Mouse (Mus musculus) heart, embryonic 12.5 days (tissue): Measurements from ENCODE around the gene Tmem127. TPM values are rescaled to one million over a fixed set of nuclear protein-coding genes. Genes with fewer than 3 reads are reported as not detected.

Experiments used
- ATAC-seq: fragments of 200-750 bp; cut with Nextera tagmentation; 2 replicates; pipeline ENCODE4 v1.8.0; 2017; ENCODE audit warnings: moderate TSS enrichment, moderate library complexity; ENCODE audit not compliant: insufficient number of reproducible peaks, low FRiP score
- H3K27ac ChIP-seq: fragments of 300-500 bp; sonication (generic); 2 replicates; pipeline ENCODE4 v1.5.1; 2016; ENCODE audit warnings: mild to moderate bottlenecking, moderate library complexity; ENCODE audit not compliant: poor library complexity, severe bottlenecking
- H3K27me3 ChIP-seq: fragments of 300-500 bp; sonication (generic); replicated peaks from 2 replicates; pipeline ENCODE4 v1.6.1; 2016; ENCODE audit warnings: mild to moderate bottlenecking, moderate library complexity
- H3K36me3 ChIP-seq: fragments of 300-500 bp; sonication (generic); 2 replicates; pipeline ENCODE4 v1.6.1; 2016; ENCODE audit warnings: mild to moderate bottlenecking, moderate library complexity
- H3K4me1 ChIP-seq: fragments of 300-500 bp; sonication (generic); replicated peaks from 2 replicates; pipeline ENCODE4 v1.6.1; 2016; ENCODE audit warnings: mild to moderate bottlenecking
- H3K4me2 ChIP-seq: fragments of 300-500 bp; sonication (generic); 2 replicates; pipeline ENCODE4 v1.6.1; 2016; ENCODE audit warnings: mild to moderate bottlenecking, moderate library complexity
- H3K4me3 ChIP-seq: fragments of 300-500 bp; sonication (generic); 2 replicates; pipeline ENCODE4 v1.5.1; 2016; ENCODE audit warnings: mild to moderate bottlenecking
- H3K9ac ChIP-seq: fragments of 300-500 bp; sonication (generic); 2 replicates; pipeline ENCODE4 v1.6.1; 2016; ENCODE audit warnings: mild to moderate bottlenecking, moderate library complexity
- H3K9me3 ChIP-seq: fragments of 300-500 bp; sonication (generic); replicated peaks from 2 replicates; pipeline ENCODE4 v1.6.1; 2016; ENCODE audit warnings: mild to moderate bottlenecking, moderate library complexity
- WGBS: fragments of 180-500 bp; shearing (Covaris S2); methylation state at CpG from one replicate; pipeline ENCODE4 v1.1.7; 2016; 5-methylcytosine and 5-hydroxymethylcytosine counted together
- polyA plus RNA-seq: library from polyadenylated mRNA; unstranded; fragments of >200 nt; fragmentation: Nextera tagmentation; extraction: Ambion mirVana; gene quantifications from 2 replicates; pipeline ENCODE4 v1.2.1, GENCODE M21; 2016

The Tmem127 gene
- polyA plus RNA-seq, 1 experiment from 2014 or later, result 24.7 TPM

DNA sequence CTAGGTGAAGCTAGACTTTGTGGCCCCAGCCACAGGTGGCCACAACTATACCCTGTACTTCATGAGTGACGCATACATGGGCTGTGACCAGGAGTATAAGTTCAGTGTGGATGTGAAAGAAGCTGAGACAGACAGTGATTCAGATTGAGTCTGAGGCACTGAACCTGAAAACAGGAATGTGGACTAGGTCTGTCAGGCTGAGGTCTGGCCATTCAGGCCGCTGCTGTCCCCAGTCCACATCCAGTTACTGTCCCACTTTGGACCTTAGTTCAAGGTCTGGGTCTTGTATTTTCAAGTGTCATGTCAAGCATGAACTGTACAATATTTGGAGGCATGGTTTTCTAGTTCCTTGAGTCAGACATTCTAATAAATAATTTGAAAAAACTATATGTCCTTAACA, 7.6 kb upstream of the Tmem127 start:
- 93% methylated on average over 2 of the region's 2 CpGs for WGBS
- H3K27ac ChIP-seq, result no peak overlapping the region
- no peak overlapping the region for H3K9ac ChIP-seq
- H3K4me3 ChIP-seq, result no peak overlapping the region
- no peaks in the 10 kb centered on the region for H3K9me3 ChIP-seq
- H3K27me3 ChIP-seq, result no peaks in the 10 kb centered on the region
- H3K4me2 ChIP-seq, result no peak overlapping the region
- ATAC-seq, result no peak
- H3K4me1 ChIP-seq, result peaks cover 4% of the 10 kb centered on the region; the same call in 1 of the 2 replicates
- peaks cover 86% of the 10 kb centered on the region for H3K36me3 ChIP-seq

DNA sequence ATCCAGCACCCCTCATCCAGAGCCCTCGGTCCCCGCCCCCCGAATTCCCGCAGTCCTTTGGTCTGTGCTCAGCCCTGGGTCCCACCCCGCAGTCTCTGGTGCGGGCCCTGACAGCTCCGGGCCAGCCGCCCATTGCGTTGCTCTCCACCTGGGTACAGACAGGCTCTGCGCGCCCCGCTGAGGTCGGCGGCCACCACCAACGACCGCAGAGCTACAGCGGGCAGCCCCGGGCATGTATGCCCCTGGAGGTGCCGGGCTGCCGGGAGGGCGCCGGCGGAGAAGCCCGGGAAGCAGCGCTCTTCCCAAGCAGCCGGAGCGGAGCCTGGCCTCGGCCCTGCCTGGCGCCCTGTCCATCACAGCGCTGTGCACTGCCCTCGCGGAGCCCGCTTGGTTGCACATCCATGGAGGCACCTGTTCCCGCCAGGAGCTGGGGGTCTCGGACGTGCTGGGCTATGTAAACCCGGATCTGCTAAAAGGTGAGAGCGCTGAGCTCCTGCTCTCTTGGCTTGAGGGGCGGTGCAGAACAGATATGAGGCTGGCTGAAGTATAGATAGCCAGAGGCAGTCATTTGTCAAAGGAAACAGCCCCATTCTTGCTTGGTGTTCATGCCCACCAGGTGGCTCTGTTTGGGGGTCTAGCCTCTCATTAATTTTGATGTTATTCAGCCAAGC, 761 bp downstream of the Tmem127 start:
- peak; percentile 58 for ATAC-seq
- WGBS, result 1% methylated on average over 39 of the region's 39 CpGs
- H3K4me1 ChIP-seq, result peaks cover 47% of the 10 kb centered on the region
- H3K27me3 ChIP-seq, result no peaks in the 10 kb centered on the region
- no peaks in the 10 kb centered on the region for H3K9me3 ChIP-seq
- peaks cover 33% of the 10 kb centered on the region for H3K36me3 ChIP-seq
- H3K27ac ChIP-seq, result peak overlapping the region; percentile 69
- H3K4me2 ChIP-seq, result peak overlapping the region; percentile 99
- peak overlapping the region; percentile 91 for H3K9ac ChIP-seq
- peak overlapping the region; percentile 75 for H3K4me3 ChIP-seq

DNA sequence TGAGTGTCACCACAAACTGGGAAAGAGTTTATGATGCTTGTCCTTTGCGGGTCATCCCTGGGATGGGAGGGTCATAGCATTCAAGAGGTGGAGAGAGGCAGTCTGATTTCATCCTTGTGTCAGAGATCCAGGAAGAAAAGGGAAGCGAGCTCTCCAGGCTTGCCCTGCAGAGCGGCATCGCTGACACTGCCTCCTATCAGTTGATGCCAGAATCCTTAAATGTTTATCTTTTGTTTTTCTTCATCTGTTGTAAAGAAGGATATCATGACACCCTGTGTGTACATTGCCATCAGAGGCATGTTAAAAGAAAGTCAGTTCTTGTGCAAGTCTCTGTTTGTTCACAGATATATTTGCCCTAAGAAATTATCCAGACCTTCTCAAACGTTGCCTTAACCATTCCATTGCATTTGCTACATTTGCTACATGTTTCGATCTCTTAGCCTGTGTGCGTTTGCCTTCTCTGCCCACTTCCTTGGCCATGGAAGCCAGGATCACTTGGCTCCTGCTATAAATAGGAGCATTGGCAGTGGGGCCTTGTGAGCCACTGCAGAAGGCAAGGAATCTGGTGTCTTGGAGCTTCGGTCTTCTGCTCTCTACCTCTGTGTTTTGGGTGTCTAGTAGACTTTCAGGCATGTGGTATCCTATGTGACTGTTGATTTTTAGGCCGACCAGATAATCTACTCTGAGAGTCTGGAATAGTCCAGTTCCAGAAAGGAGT, 2.7 kb downstream of the Tmem127 start:
- WGBS, result 76% methylated on average over 9 of the region's 9 CpGs
- H3K9ac ChIP-seq, result no peak overlapping the region
- H3K4me2 ChIP-seq, result no peak overlapping the region

DNA sequence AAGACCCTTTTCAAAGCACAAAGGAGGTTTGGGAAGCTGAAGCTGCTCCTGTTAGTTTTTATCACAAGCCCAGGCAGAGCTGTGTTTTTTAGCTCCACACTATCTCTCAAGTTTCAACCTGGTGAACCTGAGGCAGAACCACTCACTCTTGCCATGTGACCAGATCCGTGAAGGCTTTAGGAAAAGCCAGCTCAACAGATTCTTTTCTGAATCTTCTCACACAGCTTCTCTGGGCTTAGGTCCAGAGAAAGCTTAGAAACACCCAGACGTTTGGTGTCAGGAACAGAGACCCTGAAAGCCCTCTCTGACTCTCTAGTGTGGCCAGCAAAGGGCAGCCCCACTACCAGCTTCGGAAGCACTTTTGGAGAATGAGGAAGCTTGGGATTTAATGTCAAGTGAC, 3.7 kb downstream of the Tmem127 start:
- no peak for ATAC-seq
- H3K9ac ChIP-seq, result no peak overlapping the region
- no peak overlapping the region for H3K4me2 ChIP-seq
- H3K9me3 ChIP-seq, result no peaks in the 10 kb centered on the region
- H3K27me3 ChIP-seq, result no peaks in the 10 kb centered on the region
- no peak overlapping the region for H3K4me3 ChIP-seq
- H3K36me3 ChIP-seq, result peaks cover 11% of the 10 kb centered on the region
- peaks cover 58% of the 10 kb centered on the region for H3K4me1 ChIP-seq
- 55% methylated on average over 3 of the region's 3 CpGs for WGBS
- peak overlapping the region; percentile 62; the same call in 1 of the 2 replicates for H3K27ac ChIP-seq

More for the DNA sequence above, 2.7 kb downstream of the Tmem127 start:
- peaks cover 54% of the 10 kb centered on the region for H3K4me1 ChIP-seq
- no peak overlapping the region for H3K4me3 ChIP-seq
- H3K36me3 ChIP-seq, result peaks cover 14% of the 10 kb centered on the region
- no peak overlapping the region for H3K27ac ChIP-seq
- H3K27me3 ChIP-seq, result no peaks in the 10 kb centered on the region
- no peak for ATAC-seq
- H3K9me3 ChIP-seq, result no peaks in the 10 kb centered on the region

DNA sequence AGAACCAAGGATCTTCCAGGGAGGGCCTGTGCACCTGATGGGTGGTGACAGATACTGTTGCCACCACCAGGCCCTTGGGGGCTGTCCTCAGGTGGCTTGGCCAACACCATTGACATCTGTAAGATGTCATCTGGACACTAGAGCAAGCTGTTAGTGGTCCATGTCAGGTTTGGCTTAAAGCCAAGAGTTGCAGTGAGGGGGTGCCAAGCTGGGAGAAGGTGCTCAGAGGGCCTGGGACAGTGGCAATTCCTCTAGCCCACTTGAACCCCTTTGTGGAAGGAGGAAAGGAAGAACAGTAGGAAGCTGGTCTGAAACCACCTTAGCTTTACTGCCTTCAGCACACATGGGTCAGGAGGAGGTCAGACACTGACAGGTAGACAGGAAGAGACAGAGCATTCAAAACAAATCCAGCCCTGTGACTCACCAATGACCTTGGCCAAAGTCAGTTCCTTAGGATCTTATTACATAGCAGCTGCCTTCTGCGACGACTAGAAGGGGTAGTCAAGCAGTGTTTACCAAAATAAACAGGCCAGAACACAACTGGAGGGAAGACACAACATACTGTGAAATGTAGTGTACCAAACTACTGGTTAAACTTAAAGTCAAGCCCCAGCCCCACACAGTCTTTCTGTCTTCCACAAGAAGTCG, 4.3 kb downstream of the Tmem127 start:
- no peaks in the 10 kb centered on the region for H3K9me3 ChIP-seq
- ATAC-seq, result no peak
- no peak overlapping the region for H3K4me2 ChIP-seq
- 49% methylated on average over 3 of the region's 3 CpGs for WGBS
- H3K27ac ChIP-seq, result peak overlapping the region; percentile 62
- H3K36me3 ChIP-seq, result peaks cover 16% of the 10 kb centered on the region
- peaks cover 53% of the 10 kb centered on the region for H3K4me1 ChIP-seq
- no peak overlapping the region for H3K9ac ChIP-seq
- H3K4me3 ChIP-seq, result no peak overlapping the region
- H3K27me3 ChIP-seq, result no peaks in the 10 kb centered on the region

DNA sequence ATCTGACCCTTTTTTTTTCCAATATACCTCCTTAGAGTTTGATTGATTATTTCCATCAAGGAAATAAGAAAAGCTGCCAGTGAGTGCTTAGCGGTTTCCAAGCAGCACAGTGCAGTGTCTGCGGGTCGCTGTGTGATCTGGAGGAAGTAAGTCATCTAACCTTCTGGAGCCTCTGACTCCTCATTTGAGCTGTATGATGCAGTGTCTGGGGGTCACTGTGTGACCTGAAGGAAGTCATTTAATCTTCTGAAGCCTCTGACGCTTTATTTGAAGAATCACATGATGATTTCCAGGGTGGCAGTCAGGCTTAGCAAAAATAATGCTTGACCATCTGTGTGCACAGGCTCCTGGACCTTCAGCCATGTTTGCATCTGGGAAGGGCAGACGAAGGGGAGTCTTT, 5.1 kb downstream of the Tmem127 start:
- WGBS, result 80% methylated on average over 5 of the region's 5 CpGs
- Histone ChIP-seq H3K27me3 (no peaks in the 10 kb centered on the region), H3K4me3 (no peak overlapping the region), H3K4me2 (no peak overlapping the region), H3K27ac (peak overlapping the region; percentile 62; the same call in 1 of the 2 replicates), H3K9me3 (no peaks in the 10 kb centered on the region), H3K36me3 (peaks cover 24% of the 10 kb centered on the region), H3K4me1 (peaks cover 52% of the 10 kb centered on the region), H3K9ac (no peak overlapping the region)
- ATAC-seq, result no peak

DNA sequence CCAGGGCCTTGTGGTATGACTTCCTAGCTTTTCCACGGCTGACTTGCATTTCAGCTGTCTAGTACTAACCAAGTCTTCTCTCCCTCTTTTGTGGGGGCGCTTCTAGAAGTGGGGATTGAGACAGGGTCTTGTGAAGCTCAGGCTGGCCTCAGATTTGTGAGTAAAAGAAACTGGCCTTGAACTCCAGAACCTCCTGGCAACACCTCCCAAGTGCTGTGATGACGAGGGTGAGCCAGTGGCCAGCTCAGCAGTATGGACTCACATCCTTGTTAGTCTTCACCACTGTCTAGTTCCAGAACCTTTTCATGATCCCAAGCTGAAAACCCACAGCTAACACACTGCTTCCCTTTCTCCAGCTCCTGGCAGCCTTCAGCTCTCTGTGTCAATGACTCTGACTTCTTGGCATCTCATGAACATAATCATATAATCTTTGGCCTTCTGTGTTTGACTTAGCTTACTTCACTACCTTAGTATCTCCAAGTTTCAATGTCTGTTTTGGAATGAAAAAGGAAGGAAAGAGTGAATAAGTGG, 7.0 kb downstream of the Tmem127 start:
- no peak for ATAC-seq
- Histone ChIP-seq H3K27ac (no peak overlapping the region), H3K9me3 (no peaks in the 10 kb centered on the region), H3K4me2 (no peak overlapping the region), H3K4me1 (peaks cover 40% of the 10 kb centered on the region), H3K27me3 (no peaks in the 10 kb centered on the region), H3K9ac (peak overlapping the region; percentile 4; the same call in 1 of the 2 replicates), H3K36me3 (peaks cover 43% of the 10 kb centered on the region), H3K4me3 (no peak overlapping the region)
- 73% methylated on average over 3 of the region's 3 CpGs for WGBS

DNA sequence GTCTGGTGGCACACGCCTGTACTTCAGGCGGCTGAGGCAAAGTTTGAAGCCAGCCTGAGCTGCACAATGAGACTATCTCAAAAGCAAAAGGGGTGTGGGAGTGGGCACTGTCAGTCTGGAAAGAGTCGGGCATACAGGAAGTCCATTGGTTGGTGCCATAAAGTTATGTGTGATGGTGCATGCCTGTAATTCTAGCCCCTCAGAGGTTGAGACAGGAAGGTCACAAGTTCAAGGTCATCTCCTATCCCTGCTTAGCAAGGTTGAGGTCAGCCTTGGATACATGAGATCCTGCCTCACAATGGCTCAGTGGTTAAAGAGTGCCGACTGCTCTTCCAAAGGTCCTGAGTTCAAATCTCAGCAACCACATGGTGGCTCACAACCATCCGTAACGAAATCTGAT, 7.6 kb downstream of the Tmem127 start:
- WGBS, result 82% methylated on average over 6 of the region's 6 CpGs
- no peak for ATAC-seq
- no peaks in the 10 kb centered on the region for H3K27me3 ChIP-seq
- H3K4me3 ChIP-seq, result no peak overlapping the region
- peaks cover 37% of the 10 kb centered on the region for H3K4me1 ChIP-seq
- H3K36me3 ChIP-seq, result peaks cover 46% of the 10 kb centered on the region
- H3K9me3 ChIP-seq, result no peaks in the 10 kb centered on the region
- H3K4me2 ChIP-seq, result no peak overlapping the region
- no peak overlapping the region for H3K9ac ChIP-seq
- H3K27ac ChIP-seq, result no peak overlapping the region

DNA sequence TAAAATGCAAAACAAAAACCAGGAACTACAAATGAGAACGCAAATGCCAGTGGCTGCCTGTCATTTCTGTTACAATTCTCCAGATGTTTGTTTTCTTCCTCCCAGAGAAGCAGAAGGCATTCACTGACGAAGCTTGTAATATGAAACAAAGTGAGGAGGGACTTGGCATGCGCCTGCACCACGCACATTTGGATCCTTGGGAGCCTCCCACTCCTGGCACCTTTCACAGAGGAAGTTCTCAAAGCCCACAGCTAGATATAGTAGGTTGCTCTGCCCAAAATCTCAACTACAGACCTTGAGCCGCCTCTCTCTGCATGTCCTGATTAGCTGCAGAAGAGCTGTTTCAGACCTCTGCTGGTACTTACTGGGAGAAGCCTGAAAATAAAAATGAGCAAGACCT, 11.6 kb downstream of the Tmem127 start:
- H3K36me3 ChIP-seq, result peaks cover 47% of the 10 kb centered on the region
- H3K4me3 ChIP-seq, result no peak overlapping the region
- H3K9ac ChIP-seq, result no peak overlapping the region
- no peak overlapping the region for H3K4me2 ChIP-seq
- peaks cover 12% of the 10 kb centered on the region; the same call in 1 of the 2 replicates for H3K4me1 ChIP-seq
- H3K9me3 ChIP-seq, result no peaks in the 10 kb centered on the region
- 88% methylated on average over 5 of the region's 5 CpGs for WGBS
- no peaks in the 10 kb centered on the region for H3K27me3 ChIP-seq
- H3K27ac ChIP-seq, result no peak overlapping the region
- ATAC-seq, result no peak

DNA sequence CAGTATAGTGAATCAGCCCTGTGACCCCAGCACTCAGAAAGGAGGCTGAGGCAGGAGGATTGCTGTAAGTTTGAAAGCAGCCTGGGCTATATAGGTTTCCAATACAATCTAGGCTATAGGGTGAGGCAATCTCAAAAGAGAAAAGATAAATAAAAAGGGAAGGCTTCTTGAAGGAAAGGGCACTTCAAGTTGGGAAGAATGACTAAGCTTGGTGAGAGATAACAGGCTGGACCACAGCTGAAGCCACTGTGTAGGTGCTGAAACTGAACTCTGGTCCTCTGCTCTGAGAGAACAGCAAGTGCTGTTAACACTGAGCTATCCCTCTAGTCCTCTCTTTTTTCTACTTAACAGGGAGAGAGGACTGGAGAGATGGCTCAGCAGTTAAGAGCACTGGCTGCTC, 14.8 kb downstream of the Tmem127 start:
- Histone ChIP-seq H3K27me3 (no peaks in the 10 kb centered on the region), H3K4me1 (no peaks in the 10 kb centered on the region), H3K36me3 (peaks cover 30% of the 10 kb centered on the region), H3K4me2 (no peak overlapping the region), H3K9me3 (no peaks in the 10 kb centered on the region), H3K27ac (no peak overlapping the region), H3K9ac (no peak overlapping the region), H3K4me3 (no peak overlapping the region)
- no peak for ATAC-seq

DNA sequence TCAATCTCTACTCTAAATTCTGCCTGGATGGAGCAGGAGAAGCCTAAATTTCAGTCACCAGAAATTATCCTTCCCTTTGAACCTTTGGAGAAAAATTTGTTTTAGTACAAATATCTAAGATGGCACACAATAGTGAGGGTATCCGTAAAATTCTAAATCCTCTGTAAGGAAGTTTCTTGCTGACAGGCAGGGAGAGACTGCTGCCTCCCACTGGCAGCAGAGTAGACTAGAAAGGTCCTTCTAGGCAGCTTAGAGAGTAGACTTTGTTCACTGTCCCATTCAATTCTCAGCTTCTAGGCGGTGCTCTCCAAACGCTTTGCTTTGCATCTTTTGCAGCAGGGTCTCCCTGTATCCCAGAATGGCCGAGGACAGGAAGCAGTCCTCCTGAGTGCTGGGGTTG, 20.1 kb downstream of the Tmem127 start:
- Histone ChIP-seq H3K27me3 (no peaks in the 10 kb centered on the region), H3K4me2 (no peak overlapping the region), H3K36me3 (no peaks in the 10 kb centered on the region), H3K4me1 (peaks cover 7% of the 10 kb centered on the region; the same call in 1 of the 2 replicates), H3K27ac (no peak overlapping the region), H3K4me3 (no peak overlapping the region), H3K9me3 (no peaks in the 10 kb centered on the region), H3K9ac (no peak overlapping the region)
- 40% methylated on average over 4 of the region's 4 CpGs for WGBS
- ATAC-seq, result no peak
